Mouse (Mus musculus) MEL (cell line): ENCODE results near the gene Rfx2. TPM values are rescaled to one million over a fixed set of nuclear protein-coding genes. Genes with fewer than 3 reads are reported as not detected.

Experiments
- DNase-seq: peaks from one replicate; pipeline ENCODE4 v3.0.0; 2011; ENCODE audit warnings: low read depth, low spot score
- H3K27ac ChIP-seq: 2 replicates; pipeline ENCODE4 v1.5.1; 2012; ENCODE audit warnings: low read depth, mild to moderate bottlenecking, control low read depth, low read length, moderate library complexity; ENCODE audit not compliant: control insufficient read depth
- H3K27me3 ChIP-seq, 2 experiments: fragments of 150-350 bp in 1 of 2; sonication (generic) in 1 of 2; 2 replicates each; pipeline ENCODE4 v1.6.1; 2012; ENCODE audit warnings: low read length in 2 of 2, mild to moderate bottlenecking in 2 of 2, improper control_type of control experiment in 1 of 2, moderate library complexity in 1 of 2; ENCODE audit not compliant: insufficient read depth in 2 of 2, control insufficient read depth in 1 of 2
- H3K36me3 ChIP-seq, 2 experiments: 2 replicates each; pipeline ENCODE4 v1.6.1; 2012 to 2014; ENCODE audit warnings: low read length in 2 of 2, improper control_type of control experiment in 1 of 2, inconsistent platforms in 1 of 2, mild to moderate bottlenecking in 1 of 2; ENCODE audit not compliant: insufficient read depth in 2 of 2, control insufficient read depth in 1 of 2
- H3K4me1 ChIP-seq, 2 experiments: fragments of 150-350 bp in 1 of 2; sonication (generic) in 1 of 2; 2 replicates each; pipeline ENCODE4 v1.6.1; 2012; ENCODE audit warnings: low read length in 2 of 2, improper control_type of control experiment in 1 of 2, mild to moderate bottlenecking in 1 of 2; ENCODE audit not compliant: insufficient read depth in 2 of 2, control insufficient read depth in 1 of 2
- H3K4me3 ChIP-seq, 2 experiments: fragments of 150-350 bp in 1 of 2; sonication (generic) in 1 of 2; 2 replicates each; pipeline ENCODE4 v1.5.1; 2012; ENCODE audit warnings: low read depth in 2 of 2, low read length in 2 of 2, mild to moderate bottlenecking in 2 of 2, moderate library complexity in 2 of 2, control low read depth in 1 of 2, improper control_type of control experiment in 1 of 2; ENCODE audit not compliant: control insufficient read depth in 1 of 2, insufficient read depth in 1 of 2
- H3K79me2 ChIP-seq: 2 replicates; pipeline ENCODE4 v1.6.1; 2012; ENCODE audit warnings: mild to moderate bottlenecking, low read length, moderate library complexity; ENCODE audit not compliant: control insufficient read depth, poor library complexity, insufficient read depth
- H3K9ac ChIP-seq: 2 replicates; pipeline ENCODE4 v1.6.1; 2012; ENCODE audit warnings: low read depth, mild to moderate bottlenecking, control low read depth, low read length, moderate library complexity; ENCODE audit not compliant: control insufficient read depth, poor library complexity, severe bottlenecking
- H3K9me3 ChIP-seq: fragments of 150-350 bp; sonication (generic); replicated peaks from 2 replicates; pipeline ENCODE4 v1.6.1; 2012; ENCODE audit warnings: mild to moderate bottlenecking, low read length, improper control_type of control experiment, moderate library complexity; ENCODE audit not compliant: insufficient read depth
- CHD2 ChIP-seq: IDR thresholded peaks from 2 replicates; pipeline ENCODE4 v1.6.1; 2011; ENCODE audit warnings: low read length, improper control_type of control experiment
- E2F4 ChIP-seq: IDR thresholded peaks from 2 replicates; pipeline ENCODE4 v1.6.1; 2011; ENCODE audit warnings: low read depth, low read length, improper control_type of control experiment, borderline replicate concordance
- GABPA ChIP-seq: IDR thresholded peaks from 2 replicates; pipeline ENCODE4 v1.6.1; 2012; ENCODE audit warnings: low read depth, mild to moderate bottlenecking, inconsistent platforms, low read length, improper control_type of control experiment, moderate library complexity
- MAFK ChIP-seq: IDR thresholded peaks from 2 replicates; pipeline ENCODE4 v1.6.1; 2011; ENCODE audit warnings: low read depth, mild to moderate bottlenecking, low read length, improper control_type of control experiment, borderline replicate concordance
- MYC ChIP-seq: IDR thresholded peaks from 2 replicates; pipeline ENCODE4 v1.6.1; 2011; ENCODE audit warnings: low read depth, mild to moderate bottlenecking, low read length, improper control_type of control experiment, moderate library complexity
- NRF1 ChIP-seq: IDR thresholded peaks from 2 replicates; pipeline ENCODE4 v1.6.1; 2014; ENCODE audit warnings: low read depth, mild to moderate bottlenecking, inconsistent platforms, low read length, improper control_type of control experiment, moderate library complexity; ENCODE audit not compliant: poor library complexity, insufficient read depth, severe bottlenecking
- RAD21 ChIP-seq: IDR thresholded peaks from 2 replicates; pipeline ENCODE4 v1.6.1; 2011; ENCODE audit warnings: mild to moderate bottlenecking, low read depth, low read length, improper control_type of control experiment
- RCOR1 ChIP-seq: IDR thresholded peaks from 2 replicates; pipeline ENCODE4 v1.6.1; 2012; ENCODE audit warnings: low read depth, mild to moderate bottlenecking, inconsistent platforms, low read length, improper control_type of control experiment
- SIN3A ChIP-seq: IDR thresholded peaks from 2 replicates; pipeline ENCODE4 v1.6.1; 2012; ENCODE audit warnings: low read length, improper control_type of control experiment, inconsistent platforms
- TAL1 ChIP-seq: IDR thresholded peaks from 2 replicates; pipeline ENCODE4 v1.6.1; 2012; ENCODE audit warnings: mild to moderate bottlenecking, inconsistent platforms, low read length, moderate library complexity, mixed read lengths
- TBP ChIP-seq: IDR thresholded peaks from 2 replicates; pipeline ENCODE4 v1.8.0; 2011; ENCODE audit warnings: low read depth, low read length, improper control_type of control experiment
- UBTF ChIP-seq: IDR thresholded peaks from 2 replicates; pipeline ENCODE4 v1.6.1; 2012; ENCODE audit warnings: low read depth, mild to moderate bottlenecking, inconsistent platforms, low read length, improper control_type of control experiment, moderate library complexity, borderline replicate concordance; ENCODE audit not compliant: insufficient read depth
- USF2 ChIP-seq, 2 experiments: IDR thresholded peaks; 2 replicates each; pipeline ENCODE4 v1.6.1; 2011 to 2012; ENCODE audit warnings: improper control_type of control experiment in 2 of 2, low read length in 2 of 2, borderline replicate concordance in 1 of 2, inconsistent platforms in 1 of 2, low read depth in 1 of 2, mild to moderate bottlenecking in 1 of 2; ENCODE audit not compliant: insufficient read depth in 1 of 2
- ZC3H11A ChIP-seq: IDR thresholded peaks from 2 replicates; pipeline ENCODE4 v1.6.1; 2012; ENCODE audit warnings: low read depth, mild to moderate bottlenecking, inconsistent platforms, low read length, improper control_type of control experiment
- ZKSCAN1 ChIP-seq: IDR thresholded peaks from 2 replicates; pipeline ENCODE4 v1.6.1; 2012; ENCODE audit warnings: low read depth, mild to moderate bottlenecking, inconsistent platforms, low read length, improper control_type of control experiment, moderate library complexity
- polyA plus RNA-seq, 2 experiments: library from polyadenylated mRNA; stranded (reverse) in 1 of 2; unstranded in 1 of 2; fragments of >175 nt in 1 of 2; fragments of >200 nt in 1 of 2; gene quantifications; 2 replicates each; pipeline versions ENCODE4 v1.2.1 to v1.2.4; 2012; ENCODE audit warnings: low replicate concordance in 2 of 2, low read depth in 1 of 2; ENCODE audit not compliant: insufficient read length in 2 of 2, insufficient read depth in 1 of 2, missing spikeins in 1 of 2
- total RNA-seq: library from RNA; depleted of rRNA; stranded (reverse); fragments of 300-350 nt; gene quantifications from 2 replicates; pipeline ENCODE4 v1.2.3, GENCODE M21; 2012

The Rfx2 gene
- total and polyA plus RNA-seq, 3 experiments: 7.5 to 29.2 TPM; not detected in 1

DNA sequence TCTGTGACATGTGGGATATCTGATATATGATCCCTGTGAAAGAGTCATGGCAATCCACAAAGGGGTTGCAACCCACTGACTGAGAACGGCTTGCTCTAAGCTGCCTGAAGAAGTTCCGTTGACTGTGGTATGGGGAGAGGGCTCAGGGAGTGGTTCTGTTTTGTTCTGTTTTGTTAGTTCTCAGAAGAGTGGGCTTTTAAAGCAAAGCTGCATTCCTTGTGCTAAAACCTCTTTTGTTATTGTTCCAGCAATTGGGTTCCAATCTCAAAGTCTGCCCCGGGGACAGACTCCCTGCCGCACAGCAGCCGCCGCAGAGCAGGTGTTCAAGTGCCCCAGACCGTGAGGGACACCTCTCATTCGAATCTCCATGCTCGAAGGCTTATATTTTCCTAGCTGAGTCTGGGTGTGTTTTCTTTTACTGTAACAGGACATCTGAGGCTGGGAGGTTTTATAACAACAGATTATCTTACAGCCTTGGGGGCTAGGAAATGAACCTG lies 38.7 kb upstream of the Rfx2 start:
- Histone ChIP-seq H3K9ac (no peak overlapping the region), H3K4me1 (peaks cover 2 to 6% of the 10 kb centered on the region in 2 experiments; a peak in 3 of 4 replicates), H3K79me2 (no peaks in the 10 kb centered on the region), H3K27ac (no peak overlapping the region), H3K4me3 (no peak overlapping the region), H3K27me3 (no peaks in the 10 kb centered on the region), H3K9me3 (no peaks in the 10 kb centered on the region), H3K36me3 (peaks cover 0 to 2% of the 10 kb centered on the region in 2 experiments; a peak in 2 of 4 replicates)
- DNase-seq: no peak
- TF ChIP-seq USF2 (IDR thresholded peaks at IDR 0.05; ENCODE audit: borderline replicate concordance in 1 of 2, insufficient read depth in 1 of 2, low read depth in 1 of 2, low read length in 2 of 2): no peak
- TF ChIP-seq ZC3H11A: no peak
- TF ChIP-seq E2F4: no peak
- no peak for TF ChIP-seq TAL1
- no peak for TF ChIP-seq RAD21

DNA sequence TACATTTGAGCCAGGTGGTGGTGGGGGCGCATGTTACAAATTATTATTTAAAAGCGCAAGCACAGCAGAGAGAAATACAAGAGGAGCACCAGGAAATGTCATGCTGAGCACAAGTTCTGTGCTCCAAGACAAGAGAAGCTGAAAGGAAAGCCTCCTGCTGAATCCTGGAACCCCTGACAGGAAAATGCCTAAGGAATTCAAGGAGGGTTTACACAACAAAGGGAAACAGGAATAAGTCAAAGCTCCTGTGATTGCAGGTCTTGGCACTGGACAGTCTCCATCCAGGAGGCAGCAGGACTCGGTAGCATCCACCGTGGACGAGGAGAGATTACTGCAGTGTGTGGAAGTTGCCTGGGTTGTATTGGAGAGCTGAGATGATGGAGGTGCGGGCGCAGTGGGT lies 35.3 kb upstream of the Rfx2 start:
- H3K9me3 ChIP-seq: no peaks in the 10 kb centered on the region
- DNase-seq: no peak
- TF ChIP-seq RCOR1 (no peak), GABPA (no peak), MYC (no peak), SIN3A (no peak), NRF1 (no peak), UBTF (no peak), CHD2 (no peak), USF2 (IDR thresholded peaks at IDR 0.05; ENCODE audit: borderline replicate concordance in 1 of 2, insufficient read depth in 1 of 2, low read depth in 1 of 2, low read length in 2 of 2) (no peak), TBP (no peak)
- TF ChIP-seq, all 39 proteins: peak for 0
- Histone ChIP-seq H3K27ac (no peak overlapping the region), H3K27me3 (no peaks in the 10 kb centered on the region), H3K9ac (no peak overlapping the region), H3K36me3 (no peaks in the 10 kb centered on the region; a peak in 2 of 4 replicates), H3K4me1 (peaks cover 2 to 6% of the 10 kb centered on the region in 2 experiments; a peak in 3 of 4 replicates), H3K79me2 (no peaks in the 10 kb centered on the region), H3K4me3 (no peak overlapping the region)

DNA sequence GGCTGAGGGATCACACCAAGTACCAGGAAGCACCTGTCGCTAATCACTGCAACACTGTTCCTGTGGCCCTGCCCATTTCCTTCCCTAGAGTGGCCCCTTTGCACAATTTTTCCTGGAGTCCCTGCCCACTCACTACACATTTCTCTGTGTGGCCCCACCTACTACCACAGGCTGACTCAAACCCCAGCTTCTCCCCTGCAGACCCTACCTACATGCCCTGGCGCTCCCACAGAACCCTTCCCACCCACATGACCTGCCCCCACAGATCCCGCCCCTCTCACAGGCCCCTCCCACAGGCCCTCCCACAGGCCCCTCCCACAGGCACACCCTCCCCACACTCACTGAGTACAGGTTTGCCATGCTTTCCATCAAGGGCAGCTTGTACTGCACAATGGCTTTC lies 30.4 kb upstream of the Rfx2 start:
- TF ChIP-seq MAFK (no peak), ZKSCAN1 (no peak)
- TF ChIP-seq, all 39 proteins: peak for 0
- Histone ChIP-seq H3K27me3 (no peaks in the 10 kb centered on the region), H3K9ac (no peak overlapping the region), H3K36me3 (peaks cover 0 to 5% of the 10 kb centered on the region in 2 experiments; a peak in 2 of 4 replicates), H3K4me1 (peaks cover 6 to 8% of the 10 kb centered on the region in 2 experiments; a peak in 3 of 4 replicates), H3K79me2 (no peaks in the 10 kb centered on the region), H3K4me3 (no peak overlapping the region), H3K9me3 (no peaks in the 10 kb centered on the region), H3K27ac (no peak overlapping the region)
- DNase-seq: peak; percentile 33
